Mouse (Mus musculus): Measurements from ENCODE around the gene Egfl8.

GRCm38 (mm10) chr17:34591994-34592375 lies 23.8 kb downstream of the Egfl8 start:
- TF ChIP-seq CTCF (IDR thresholded peaks at IDR 0.05; ENCODE audit: low read depth, low read length), result no peak
- TF ChIP-seq POLR2A (IDR thresholded peaks at IDR 0.05; ENCODE audit: extremely low read depth, insufficient read depth, low read length), result peak; percentile 86

Data from liver, adult 2 months (tissue).